ENCODE assay signal across 9 mouse cellular contexts in genomic region chr6:94543902-94544840, GRCm38 (mm10). TPM values are rescaled to one million over a fixed set of nuclear protein-coding genes. Genes with fewer than 3 reads are reported as not detected.
DNase-seq lines count a peak whose midpoint lies in the region; ATAC-seq and TF ChIP-seq lines count a peak whose summit lies in the region.
"Had no signal": no experiment of that assay in that cellular context is flagged by ENCODE, and none has a peak within 500 bp of the region (broad histone marks: within the 10 kb centered on the region; RNA-seq: fewer than 3 reads in every experiment).

No protein-coding gene starts in this region.

- WGBS in lung, postnatal 0 days = 55% methylated on average over 5 of the region's 5 CpGs

- no peak overlapping the region for H3K4me2 ChIP-seq in lung, postnatal 0 days (replicated peaks; ENCODE audit: low read depth, low read length)
- H3K4me2 ChIP-seq: heart, embryonic 15.5 days had no signal

- intact Hi-C loops in gastrocnemius, postnatal 14 days (cut with DNase I; ENCODE audit: low total_unique reads) = loop anchor here (5.0 kb wide), 2 partner anchors 58 to 443 kb away; no protein-coding TSS in a partner anchor

- peak; percentile 57 for TF ChIP-seq RAD21 in MEL (IDR thresholded peaks at IDR 0.05; ENCODE audit: low read depth, low read length)

- H3K9me3 ChIP-seq in MEL (replicated peaks; ENCODE audit: insufficient read depth, low read length) = no peaks in the 10 kb centered on the region
- H3K9me3 ChIP-seq in lung, postnatal 0 days (ENCODE audit: low read length) = no peaks in the 10 kb centered on the region
- H3K9me3 ChIP-seq: heart, embryonic 15.5 days had no signal

- no peak for TF ChIP-seq EP300 in MEL (IDR thresholded peaks at IDR 0.05; ENCODE audit: low read depth in 1 of 2, low read length in 2 of 2)
- TF ChIP-seq EP300 in lung, postnatal 0 days (IDR thresholded peaks at IDR 0.05) = no peak

- no peak; the same call in 1 of the 2 replicates for ATAC-seq in lung, postnatal 0 days

- H3K27me3 ChIP-seq in MEL (ENCODE audit: control insufficient read depth in 1 of 2, insufficient read depth in 2 of 2, low read length in 2 of 2) = no peaks in the 10 kb centered on the region
- no peaks in the 10 kb centered on the region for H3K27me3 ChIP-seq in lung, postnatal 0 days (replicated peaks; ENCODE audit: insufficient read depth, low read length)
- H3K27me3 ChIP-seq: heart, embryonic 15.5 days had no signal

- peaks cover 2 to 4% of the 10 kb centered on the region in 2 experiments; a peak in 3 of 4 replicates for H3K4me1 ChIP-seq in MEL (ENCODE audit: control insufficient read depth in 1 of 2, insufficient read depth in 2 of 2, low read length in 2 of 2)
- no peaks in the 10 kb centered on the region for H3K4me1 ChIP-seq in lung, postnatal 0 days (ENCODE audit: insufficient read depth, low read depth, low read length)

- no peak overlapping the region for H3K9ac ChIP-seq in MEL (ENCODE audit: control insufficient read depth, low read depth, low read length, poor library complexity, severe bottlenecking)
- no peak overlapping the region for H3K9ac ChIP-seq in lung, postnatal 0 days (replicated peaks; ENCODE audit: low read depth)
- H3K9ac ChIP-seq: heart, embryonic 15.5 days had no signal

- peak; percentile 26 to 81 for DNase-seq in adrenal gland, adult (ENCODE audit: inconsistent age in 2 of 2, low spot score in 1 of 2)
- no peak for DNase-seq in adrenal gland, adult 8-10 months
- DNase-seq in MEL (ENCODE audit: low read depth, low spot score) = peak; percentile 31
- DNase-seq in cerebellum, postnatal 36 days = peak; percentile 42 to 61
- DNase-seq in gastrocnemius, postnatal 14 days = peak; percentile 31
- DNase-seq in kidney, postnatal 4 days = peak; percentile 36 to 49
- DNase-seq in lung, postnatal 0 days (ENCODE audit: low spot score) = peak; percentile 53
- peak; percentile 37 for DNase-seq in right cerebral cortex, postnatal 4 days

- no peak overlapping the region for H3K4me3 ChIP-seq in MEL (ENCODE audit: control insufficient read depth in 1 of 2, insufficient read depth in 1 of 2, low read depth in 2 of 2, low read length in 2 of 2)
- H3K4me3 ChIP-seq in lung, postnatal 0 days (ENCODE audit: low read depth, low read length) = no peak overlapping the region
- H3K4me3 ChIP-seq: heart, embryonic 15.5 days had no signal

- H3K79me2 ChIP-seq in MEL (ENCODE audit: control insufficient read depth, insufficient read depth, low read length, poor library complexity) = no peaks in the 10 kb centered on the region

- peak in 2 of 3 experiments; percentile 12 to 53; a peak in 2 of 6 replicates for TF ChIP-seq CTCF in MEL (IDR thresholded peaks at IDR 0.05 in 2 of 3, conservative IDR thresholded peaks at IDR 0.05 in 1 of 3; ENCODE audit: control insufficient read depth in 1 of 3, insufficient read depth in 1 of 3, low read depth in 2 of 3, low read length in 3 of 3, poor library complexity in 1 of 3, severe bottlenecking in 1 of 3)
- peak; percentile 65 for TF ChIP-seq CTCF in lung, postnatal 0 days (IDR thresholded peaks at IDR 0.05)

- peaks cover 0 to 3% of the 10 kb centered on the region in 2 experiments; a peak in 2 of 4 replicates for H3K36me3 ChIP-seq in MEL (ENCODE audit: control insufficient read depth in 1 of 2, insufficient read depth in 2 of 2, low read length in 2 of 2)
- no peaks in the 10 kb centered on the region for H3K36me3 ChIP-seq in lung, postnatal 0 days (ENCODE audit: insufficient read depth, low read length)
- H3K36me3 ChIP-seq: heart, embryonic 15.5 days had no signal

- no peak for TF ChIP-seq POLR2A in MEL (IDR thresholded peaks at IDR 0.05; ENCODE audit: control insufficient read depth in 1 of 2, insufficient read depth in 1 of 2, low read depth in 1 of 2, low read length in 2 of 2, poor library complexity in 1 of 2)

- H3K27ac ChIP-seq in MEL (ENCODE audit: control insufficient read depth, low read depth, low read length) = no peak overlapping the region
- no peak overlapping the region for H3K27ac ChIP-seq in lung, postnatal 0 days (ENCODE audit: low read length)
- H3K27ac ChIP-seq: heart, embryonic 15.5 days had no signal

TF ChIP-seq in MEL, 35 proteins besides CTCF, POLR2A, EP300 and RAD21:
- TF ChIP-seq SMC3 (IDR thresholded peaks at IDR 0.05; ENCODE audit: low read depth, low read length) = peak; percentile 53
- no peak for TF ChIP-seq GABPA (IDR thresholded peaks at IDR 0.05; ENCODE audit: low read depth, low read length)

RNA-seq across cellular contexts. Expression of gene Slc25a26, which starts 44.0 kb away (rescaled TPM):
- 10 to 100 TPM; 11.0 to 18.0 (median 14.9) TPM for total RNA-seq in adrenal gland, adult 8-10 months (2022)
- total RNA-seq in MEL (2012; rRNA removed) = 6.2 and 8.1 TPM in 2 replicates
- 10 to 100 TPM in 1 of 2 experiments, not detected in 1; 11.5 TPM for polyA plus RNA-seq in MEL (2012; ENCODE audit: insufficient read depth in 1 of 2, insufficient read length in 2 of 2, low read depth in 1 of 2, low replicate concordance in 2 of 2, missing spikeins in 1 of 2)
- total RNA-seq in gastrocnemius, postnatal 14 days (2021) = 1 to 10 TPM; 8.5 to 9.2 TPM
- 5.1 and 5.2 TPM in 2 replicates for polyA plus RNA-seq in lung, postnatal 0 days (2015; fragmentation: Nextera tagmentation; extraction: Ambion mirVana)
